Mouse (Mus musculus) forebrain, embryonic 10.5 days (tissue): ENCODE results near the gene Wbp1. TPM values are rescaled to one million over a fixed set of nuclear protein-coding genes. Genes with fewer than 3 reads are reported as not detected.
"Not testable (repeated sequence)": the region's sequence is repeated elsewhere in the genome, so short reads cannot be mapped to it uniquely, and the experiment has no call there.

Experiments used
- DNase-seq: peaks from one replicate; pipeline ENCODE4 v3.0.0-alpha.2; 2017; ENCODE audit warnings: low spot score; ENCODE audit errors: extremely low spot score
- H3K27ac ChIP-seq: fragments of 300-500 bp; sonication (generic); 2 replicates; pipeline ENCODE4 v1.5.1; 2016; ENCODE audit warnings: mild to moderate bottlenecking
- H3K27me3 ChIP-seq: fragments of 300-500 bp; sonication (generic); 2 replicates; pipeline ENCODE4 v1.6.1; 2016; ENCODE audit warnings: mild to moderate bottlenecking; ENCODE audit not compliant: poor library complexity, severe bottlenecking
- H3K36me3 ChIP-seq: fragments of 300-500 bp; sonication (generic); replicated peaks from 2 replicates; pipeline ENCODE4 v1.6.1; 2016; ENCODE audit warnings: mild to moderate bottlenecking, moderate library complexity
- H3K4me1 ChIP-seq: fragments of 300-500 bp; sonication (generic); 2 replicates; pipeline ENCODE4 v1.6.1; 2016
- H3K4me3 ChIP-seq: fragments of 300-500 bp; sonication (generic); 2 replicates; pipeline ENCODE4 v1.5.1; 2016; ENCODE audit warnings: mild to moderate bottlenecking, moderate library complexity
- H3K9me3 ChIP-seq: fragments of 300-500 bp; sonication (generic); 2 replicates; pipeline ENCODE4 v1.6.1; 2016; ENCODE audit warnings: mild to moderate bottlenecking, moderate library complexity
- WGBS: fragments of 180-500 bp; shearing (Covaris S2); methylation state at CpG from one replicate; pipeline ENCODE4 v1.1.7; 2016; 5-methylcytosine and 5-hydroxymethylcytosine counted together
- polyA plus RNA-seq: library from polyadenylated mRNA; unstranded; fragments of >200 nt; fragmentation: Nextera tagmentation; extraction: Ambion mirVana; gene quantifications from 2 replicates; pipeline ENCODE4 v1.2.1, GENCODE M21; 2016

Wbp1 gene
- polyA plus RNA-seq: 125 and 137 TPM in 2 replicates

DNA sequence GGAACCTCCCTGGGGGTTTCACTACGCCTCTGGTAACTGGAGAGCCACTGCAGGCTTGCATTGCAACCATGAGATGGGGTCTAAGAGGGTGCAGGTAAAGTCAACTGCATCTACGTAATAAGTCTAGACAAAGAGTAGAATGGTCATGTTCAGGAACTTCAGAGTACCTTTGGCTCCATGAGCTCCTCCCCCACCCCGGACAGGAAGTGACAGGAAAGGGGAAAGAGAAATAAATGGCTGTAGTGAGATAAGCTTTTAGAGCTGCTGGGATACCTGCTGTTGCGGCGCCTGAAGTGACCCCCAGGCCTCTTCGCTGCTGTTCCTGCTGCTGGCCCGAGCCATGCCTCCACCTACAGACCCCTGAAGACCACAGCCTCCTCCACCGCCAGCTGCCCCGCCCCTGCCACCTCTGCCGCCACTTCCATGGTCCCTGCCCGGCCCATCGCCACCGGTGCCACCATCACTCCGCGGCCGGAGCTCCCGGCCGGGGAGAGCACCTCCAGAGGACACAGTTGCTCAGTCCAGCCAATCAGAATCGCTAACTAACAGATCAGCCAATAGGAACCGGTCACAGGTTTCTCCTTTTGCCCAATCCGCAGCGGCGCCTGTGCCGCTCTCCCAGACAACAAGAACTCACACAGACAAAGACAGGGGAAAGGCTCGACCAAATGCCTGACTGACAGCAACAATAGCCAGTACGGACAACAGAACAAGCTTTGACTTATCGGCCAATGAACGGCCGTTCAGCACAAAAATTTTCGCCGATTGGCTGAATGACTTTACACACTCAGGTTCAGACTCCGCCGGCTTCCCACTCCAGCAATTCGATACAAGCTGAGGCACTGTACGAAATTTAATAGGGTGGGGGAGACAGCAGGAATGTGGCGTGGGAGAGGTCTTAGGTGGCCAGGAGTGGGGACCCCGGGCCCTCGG lies at the start of gene Wbp1:
Wbp1 (minus strand) TSS at position 630 of the 933 bp plus-strand sequence.
- peak within 1 kb of the TSS; percentile 98 for H3K27ac ChIP-seq
- peaks cover 82% of the 10 kb centered on the region for H3K4me1 ChIP-seq

DNA sequence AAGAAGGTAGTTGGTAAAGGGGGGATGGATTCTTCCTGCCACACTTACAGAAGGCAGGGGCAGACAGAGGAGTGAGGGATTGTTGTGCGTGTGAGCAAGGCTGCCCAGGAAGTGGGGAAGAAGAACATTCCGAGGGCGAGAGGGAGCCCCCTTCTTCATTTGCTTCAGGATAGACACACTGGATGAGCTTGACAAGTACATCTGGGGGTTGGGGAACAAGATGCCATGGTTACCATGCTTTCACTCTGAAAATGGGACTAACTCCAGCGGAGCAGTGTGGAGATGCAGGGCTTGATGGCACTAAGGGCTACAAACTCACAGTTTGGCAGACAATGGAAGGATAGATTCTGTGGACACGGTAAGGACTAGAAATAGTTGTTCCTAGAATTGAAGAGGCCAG lies 49.7 kb upstream of the Wbp1 start:
- no peak for DNase-seq
- 0 out of 2 replicates have a peak, but pooled peaks cover 1% of the 10 kb centered on the region for H3K36me3 ChIP-seq
- no peak overlapping the region for H3K4me3 ChIP-seq
- no peak overlapping the region for H3K27ac ChIP-seq
- peaks cover 26% of the 10 kb centered on the region for H3K4me1 ChIP-seq
- 80% methylated on average over 5 of the region's 5 CpGs for WGBS
- no peaks in the 10 kb centered on the region for H3K27me3 ChIP-seq
- H3K9me3 ChIP-seq: no peaks in the 10 kb centered on the region

More for the DNA sequence above, at the start of gene Wbp1:
- Histone ChIP-seq H3K9me3 (no peaks in the 10 kb centered on the region), H3K27me3 (no peaks in the 10 kb centered on the region), H3K4me3 (peak within 1 kb of the TSS; percentile 77), H3K36me3 (peaks cover 46% of the 10 kb centered on the region)
- peak; percentile 98 for DNase-seq
- under 1% methylated on average over 38 of the region's 38 CpGs for WGBS

DNA sequence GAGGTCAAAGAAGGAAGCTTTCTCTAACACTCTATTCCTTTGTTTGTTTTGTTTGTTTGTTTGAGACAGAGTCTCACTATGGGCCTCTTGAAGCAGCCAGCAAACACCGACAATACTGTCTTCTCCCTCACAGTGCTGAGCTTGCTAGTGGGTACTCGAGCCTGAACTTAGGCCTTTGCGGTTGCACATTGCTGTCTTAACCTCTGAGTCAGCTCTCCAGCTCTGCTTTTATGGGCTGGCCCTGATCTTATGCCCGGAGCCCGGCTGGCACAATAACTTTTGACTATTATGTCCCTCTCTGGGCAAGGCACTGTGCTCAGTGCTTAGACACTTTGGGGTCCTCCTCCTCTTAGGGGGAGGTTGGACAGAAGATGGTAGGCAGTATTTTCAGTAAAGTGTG lies 48.5 kb upstream of the Wbp1 start:
- no peak overlapping the region for H3K4me3 ChIP-seq
- no peaks in the 10 kb centered on the region for H3K36me3 ChIP-seq
- H3K4me1 ChIP-seq: peaks cover 32% of the 10 kb centered on the region
- H3K9me3 ChIP-seq: no peaks in the 10 kb centered on the region
- H3K27ac ChIP-seq: no peak overlapping the region
- WGBS: 92% methylated on average over 5 of the region's 5 CpGs
- no peaks in the 10 kb centered on the region for H3K27me3 ChIP-seq
- DNase-seq: no peak

DNA sequence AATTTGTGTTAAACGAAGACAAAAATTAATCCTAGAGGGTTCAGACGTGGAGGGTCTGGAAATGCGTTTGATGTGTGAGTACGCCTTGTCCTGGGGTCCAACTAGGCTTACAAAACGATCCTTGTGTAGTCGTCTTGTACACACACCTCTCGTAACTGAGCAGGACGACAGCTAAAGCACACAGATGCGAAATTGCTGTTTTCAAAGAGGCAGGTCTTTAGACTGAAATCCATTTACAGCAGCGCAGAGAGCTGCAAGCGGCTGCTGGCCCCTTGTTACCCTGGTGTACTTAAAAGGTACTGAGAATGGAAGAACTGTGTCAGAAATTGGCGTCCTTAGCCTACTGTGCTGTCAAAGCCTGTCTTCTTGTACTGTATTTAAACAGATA lies 44.9 kb upstream of the Wbp1 start:
- Histone ChIP-seq H3K36me3 (no peaks in the 10 kb centered on the region), H3K27me3 (peaks cover 22% of the 10 kb centered on the region), H3K27ac (peak overlapping the region; percentile 99), H3K4me3 (peak overlapping the region; percentile 94), H3K4me1 (peaks cover 41% of the 10 kb centered on the region), H3K9me3 (no peaks in the 10 kb centered on the region)
- under 1% methylated on average over 12 of the region's 12 CpGs for WGBS
- peak; percentile 41 for DNase-seq

DNA sequence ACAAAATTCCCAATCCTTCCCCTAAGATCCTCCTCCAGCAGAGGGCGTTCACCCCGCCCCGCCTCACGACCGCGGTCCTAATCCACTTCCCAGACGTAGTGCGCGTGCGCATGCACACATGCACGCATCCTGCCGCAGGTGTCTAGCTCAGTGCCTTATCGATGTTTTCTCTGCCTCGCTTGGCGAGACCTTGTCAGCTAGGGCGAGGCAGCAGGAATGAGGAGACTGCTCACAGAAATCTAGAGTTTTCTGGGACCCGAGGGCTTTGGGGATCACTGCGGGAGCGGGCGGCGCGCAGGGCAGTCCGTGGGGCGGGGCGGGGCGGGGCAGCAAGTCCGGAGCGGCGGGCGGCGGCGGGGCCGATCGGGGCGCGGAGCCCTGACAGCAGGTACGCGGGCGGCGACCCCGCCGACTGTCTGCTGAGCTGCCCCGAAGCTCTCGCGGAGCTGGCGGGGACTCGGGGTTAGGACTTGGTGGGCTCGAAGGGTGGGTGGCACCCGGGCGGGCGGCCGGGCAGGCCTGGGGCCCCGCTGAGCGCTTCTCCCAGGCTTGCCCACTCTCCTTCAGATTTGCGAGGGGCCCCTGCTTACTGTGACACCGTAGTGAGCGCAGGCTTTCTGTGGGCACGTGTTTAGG lies 44.4 kb upstream of the Wbp1 start, which contains the start of gene Dctn1:
Dctn1 (plus strand) TSS at position 314 of the 636 bp plus-strand sequence.
- Histone ChIP-seq H3K4me1 (peaks cover 43% of the 10 kb centered on the region), H3K36me3 (no peaks in the 10 kb centered on the region), H3K9me3 (no peaks in the 10 kb centered on the region), H3K27ac (peak within 1 kb of the TSS; percentile 99), H3K4me3 (peak within 1 kb of the TSS; percentile 94), H3K27me3 (peaks cover 27% of the 10 kb centered on the region)
- under 1% methylated on average over 58 of the region's 58 CpGs for WGBS
- peak; percentile 94 for DNase-seq

DNA sequence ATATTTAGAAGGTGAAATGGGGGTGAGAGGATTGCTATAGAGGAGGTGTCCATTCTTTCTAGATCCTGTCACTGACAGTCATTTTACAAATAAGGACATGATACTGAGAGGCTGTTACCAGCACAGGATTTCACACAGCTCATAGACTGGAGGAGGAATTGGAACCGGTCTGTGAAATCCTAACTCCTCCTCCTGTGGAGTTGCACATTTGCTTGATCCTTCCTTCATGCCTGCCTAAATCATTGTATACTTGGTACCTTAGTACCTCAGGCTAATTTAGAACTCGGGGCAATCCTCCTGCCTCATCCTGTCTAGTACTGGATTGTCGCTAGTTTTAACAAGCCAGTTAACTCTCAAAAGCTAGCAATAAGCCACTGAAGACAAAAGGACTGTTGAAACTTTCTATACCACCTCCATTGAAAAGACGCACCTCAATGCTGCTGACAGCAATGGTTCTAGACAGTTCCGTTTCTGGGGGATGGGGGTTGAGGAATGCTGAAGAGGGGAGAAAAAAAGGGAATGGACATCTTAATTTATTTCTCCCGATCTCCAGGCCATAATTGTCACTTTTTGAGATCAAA lies 43.8 kb upstream of the Wbp1 start:
- H3K27me3 ChIP-seq: peaks cover 33% of the 10 kb centered on the region
- 4% methylated on average over 6 of the region's 6 CpGs for WGBS
- DNase-seq: no peak
- no peaks in the 10 kb centered on the region for H3K36me3 ChIP-seq
- peaks cover 43% of the 10 kb centered on the region for H3K4me1 ChIP-seq
- peak overlapping the region; percentile 99 for H3K27ac ChIP-seq
- H3K4me3 ChIP-seq: peak overlapping the region; percentile 94
- no peaks in the 10 kb centered on the region for H3K9me3 ChIP-seq

DNA sequence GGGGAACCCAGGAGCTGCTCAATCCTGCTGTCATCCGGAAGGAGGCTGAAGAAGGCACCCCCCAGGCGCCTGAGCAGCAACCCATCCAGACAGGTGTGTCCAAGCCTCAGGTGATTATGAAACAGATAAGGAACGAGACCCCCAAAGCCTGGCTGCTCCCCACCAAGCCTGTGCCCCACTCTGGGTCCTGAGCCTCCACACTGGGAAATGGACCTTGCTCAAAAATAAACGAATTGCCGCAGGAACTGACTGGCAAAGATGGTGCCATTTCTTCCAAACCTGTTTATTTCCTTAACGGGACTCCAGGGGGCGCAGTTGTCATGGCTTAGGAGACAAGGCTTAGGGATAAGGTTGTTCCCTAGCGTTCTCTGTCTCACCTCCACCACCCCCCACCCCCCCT lies 41.3 kb upstream of the Wbp1 start:
- H3K36me3 ChIP-seq: no peaks in the 10 kb centered on the region
- peak overlapping the region; percentile 45 for H3K4me3 ChIP-seq
- peak; percentile 72 for DNase-seq
- peaks cover 38% of the 10 kb centered on the region for H3K27me3 ChIP-seq
- 1% methylated on average over 8 of the region's 8 CpGs for WGBS
- 0 out of 2 replicates have a peak overlapping the region, but pooled peaks have one; percentile 9 for H3K27ac ChIP-seq
- peaks cover 43% of the 10 kb centered on the region for H3K4me1 ChIP-seq
- no peaks in the 10 kb centered on the region for H3K9me3 ChIP-seq

DNA sequence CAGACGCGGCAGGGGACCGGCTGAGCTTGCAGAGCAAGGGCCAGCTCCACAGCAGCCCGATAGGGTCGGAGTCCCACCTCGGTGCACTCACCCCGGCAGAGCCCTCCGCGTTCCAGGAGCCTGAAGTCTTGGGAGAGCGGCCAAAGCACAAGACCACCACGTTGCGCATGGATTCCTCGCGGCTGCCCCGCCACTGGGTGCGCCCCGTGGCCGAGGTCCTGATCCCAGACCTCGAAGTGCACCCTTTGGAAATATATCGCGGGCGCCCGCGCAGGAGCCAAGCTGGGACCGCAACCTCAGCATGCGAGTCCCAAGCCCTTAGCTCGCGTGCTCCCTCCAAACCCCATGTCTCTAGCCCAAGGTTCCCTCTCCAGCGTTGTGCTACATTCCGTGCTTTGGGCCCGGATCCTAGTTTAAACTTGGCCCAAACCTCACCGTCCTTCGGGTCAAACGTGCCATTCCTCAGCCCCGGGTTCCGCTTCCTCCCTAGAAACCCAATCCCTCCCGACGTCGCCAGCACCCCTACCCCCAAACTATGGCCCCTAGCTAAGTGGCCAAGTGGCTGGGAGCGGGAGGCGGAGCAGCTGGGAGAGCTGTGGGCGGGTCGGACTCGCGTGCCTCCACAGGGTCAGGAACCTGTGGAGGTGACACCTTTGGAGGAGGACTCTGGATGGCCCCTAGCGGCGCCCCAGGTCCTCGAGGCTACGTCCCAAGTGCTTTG lies 40.7 kb upstream of the Wbp1 start:
- Histone ChIP-seq H3K9me3 (no peaks in the 10 kb centered on the region), H3K27me3 (peaks cover 38% of the 10 kb centered on the region), H3K36me3 (no peaks in the 10 kb centered on the region), H3K4me1 (peaks cover 39% of the 10 kb centered on the region), H3K4me3 (peak overlapping the region; percentile 45), H3K27ac (peak overlapping the region; percentile 58; the same call in 1 of the 2 replicates)
- WGBS: under 1% methylated on average over 49 of the region's 49 CpGs
- DNase-seq: peak; percentile 44

DNA sequence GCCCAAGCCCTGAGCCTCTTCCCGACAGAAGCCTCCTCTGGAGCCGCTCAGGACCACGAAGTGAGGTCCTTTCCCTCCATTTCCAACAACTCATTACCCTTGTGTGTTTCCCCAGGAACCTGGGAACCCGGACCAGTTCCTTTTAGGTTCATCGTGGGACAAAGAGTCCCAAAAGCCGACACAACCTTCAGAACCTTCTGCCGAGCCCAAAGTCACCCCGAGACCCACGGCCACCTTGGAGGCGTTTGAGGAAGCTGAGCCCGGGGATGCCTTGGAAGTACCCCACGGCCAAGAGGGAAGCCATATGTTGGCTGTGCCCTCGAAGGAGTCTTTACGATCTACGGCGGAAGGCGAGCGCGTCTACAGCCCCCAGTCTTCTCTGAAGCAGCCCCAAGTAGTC lies 40.1 kb upstream of the Wbp1 start:
- Histone ChIP-seq H3K4me3 (peak overlapping the region; percentile 45), H3K4me1 (peaks cover 35% of the 10 kb centered on the region), H3K9me3 (no peaks in the 10 kb centered on the region), H3K27ac (peak overlapping the region; percentile 58; the same call in 1 of the 2 replicates), H3K36me3 (no peaks in the 10 kb centered on the region), H3K27me3 (peaks cover 38% of the 10 kb centered on the region)
- no peak for DNase-seq
- WGBS: 5% methylated on average over 19 of the region's 19 CpGs

DNA sequence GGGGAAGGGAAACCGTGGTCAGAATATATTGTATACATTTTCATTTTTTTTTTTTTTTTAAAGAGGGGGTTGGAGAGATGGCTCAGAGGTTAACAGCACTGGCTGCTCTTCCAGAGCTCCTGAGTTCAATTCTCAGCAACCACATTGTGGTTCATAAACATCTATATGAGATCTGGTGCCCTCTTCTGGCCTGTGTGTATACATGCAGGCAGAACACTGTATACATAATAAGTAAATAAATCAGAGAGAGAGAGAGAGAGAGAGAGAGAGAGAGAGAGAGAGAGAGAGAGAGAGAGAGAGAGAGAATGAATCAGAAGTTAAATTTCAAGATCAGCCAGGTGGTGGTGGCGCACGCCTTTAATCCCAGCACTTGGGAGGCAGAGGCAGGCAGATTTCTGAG lies 38.1 kb upstream of the Wbp1 start:
- not testable (repeated sequence) for DNase-seq, H3K27ac ChIP-seq, H3K36me3 ChIP-seq, H3K4me3 ChIP-seq, H3K9me3 ChIP-seq
- peaks cover 45% of the 10 kb centered on the region for H3K4me1 ChIP-seq
- H3K27me3 ChIP-seq: peaks cover 47% of the 10 kb centered on the region
- 39% methylated on average over 3 of the region's 3 CpGs for WGBS

DNA sequence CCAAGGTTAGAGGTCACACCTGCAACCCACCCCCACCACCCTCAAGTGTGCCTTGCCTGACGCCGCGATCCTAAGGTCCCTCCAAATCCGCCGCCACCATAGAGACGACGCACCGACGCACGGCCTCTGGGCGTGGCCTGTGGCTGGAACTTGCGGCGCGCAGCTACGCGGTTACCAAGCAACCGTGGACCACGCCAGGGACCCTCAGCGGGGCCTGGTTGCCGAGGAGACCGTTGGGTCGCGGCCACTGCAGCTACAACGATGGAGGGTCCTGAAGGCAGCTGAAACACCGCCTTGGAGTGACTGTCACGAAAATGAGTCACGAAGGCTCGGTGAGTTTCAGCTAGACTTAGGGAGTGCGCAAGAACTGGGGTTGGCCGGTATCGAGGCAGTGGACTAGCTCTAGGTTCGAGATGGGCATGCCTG lies 34.9 kb upstream of the Wbp1 start, which contains the start of the genes Wdr54 and 1700003E16Rik:
Wdr54 (minus strand) TSS at position 139 of the 426 bp plus-strand sequence.
1700003E16Rik (plus strand) TSS at position 146 of the 426 bp plus-strand sequence.
- H3K9me3 ChIP-seq: no peaks in the 10 kb centered on the region
- peak within 1 kb of the TSS; percentile 68 for H3K4me3 ChIP-seq
- H3K27me3 ChIP-seq: peaks cover 26% of the 10 kb centered on the region
- H3K36me3 ChIP-seq: peaks cover 31% of the 10 kb centered on the region
- 1% methylated on average over 32 of the region's 32 CpGs for WGBS
- peak within 1 kb of the TSS; percentile 83 for H3K27ac ChIP-seq
- DNase-seq: peak; percentile 91
- H3K4me1 ChIP-seq: peaks cover 43% of the 10 kb centered on the region
